Mouse (Mus musculus) megakaryocyte, embryonic 14.5 days (primary cell): ENCODE results near the gene Lypla2. TPM values are rescaled to one million over a fixed set of nuclear protein-coding genes. Genes with fewer than 3 reads are reported as not detected.

ENCODE experiments used
- H3K27me3 ChIP-seq: replicated peaks from 2 replicates; pipeline ENCODE3; 2012; ENCODE audit warnings: inconsistent platforms
- H3K36me3 ChIP-seq: replicated peaks from 2 replicates; pipeline ENCODE3; 2012; ENCODE audit warnings: low read length, inconsistent platforms, mixed read lengths
- H3K4me1 ChIP-seq: 2 replicates; pipeline ENCODE4 v1.6.1; 2012; ENCODE audit warnings: inconsistent platforms
- H3K4me3 ChIP-seq: replicated peaks from 2 replicates; pipeline ENCODE3; 2012; ENCODE audit warnings: moderate library complexity, mild to moderate bottlenecking, inconsistent platforms
- H3K9me3 ChIP-seq: 2 replicates; pipeline ENCODE4 v1.6.1; 2012; ENCODE audit warnings: inconsistent platforms
- FLI1 ChIP-seq: IDR thresholded peaks from 2 replicates; pipeline ENCODE4 v1.6.1; 2012; ENCODE audit warnings: low read length, inconsistent platforms, mixed read lengths
- GATA1 ChIP-seq: IDR thresholded peaks from 3 replicates; pipeline ENCODE4 v1.6.1; 2012; ENCODE audit warnings: mixed read lengths, low read length, inconsistent platforms, borderline replicate concordance
- polyA plus RNA-seq: library from polyadenylated mRNA; stranded (reverse); fragments of >175 nt; gene quantifications from 2 replicates; pipeline ENCODE4 v1.2.3, GENCODE M21; 2012; ENCODE audit warnings: low replicate concordance; ENCODE audit not compliant: insufficient read depth

Lypla2 gene
- polyA plus RNA-seq, 1 experiment, result 295 TPM

- Histone ChIP-seq H3K4me3 (peak overlapping the region; percentile 93), H3K4me1 (peaks cover 75% of the 10 kb centered on the region), H3K9me3 (no peaks in the 10 kb centered on the region), H3K27me3 (no peaks in the 10 kb centered on the region), H3K36me3 (peaks cover 69% of the 10 kb centered on the region)
- no peak for TF ChIP-seq FLI1
- no peak for TF ChIP-seq GATA1
These were observed 735 bp upstream of the Lypla2 start for GRCm38 (mm10) chr4:135972911-135973811.

GRCm38 (mm10) chr4:135971805-135972555 is 446 bp downstream of the Lypla2 start:
- Histone ChIP-seq H3K4me3 (peak overlapping the region; percentile 93), H3K27me3 (no peaks in the 10 kb centered on the region), H3K4me1 (peaks cover 71% of the 10 kb centered on the region), H3K9me3 (no peaks in the 10 kb centered on the region), H3K36me3 (peaks cover 74% of the 10 kb centered on the region)
- no peak for TF ChIP-seq GATA1
- no peak for TF ChIP-seq FLI1

- H3K36me3 ChIP-seq, result peaks cover 74% of the 10 kb centered on the region
- TF ChIP-seq GATA1 (no peak), FLI1 (no peak)
- no peaks in the 10 kb centered on the region for H3K27me3 ChIP-seq
- no peak overlapping the region for H3K4me3 ChIP-seq
- H3K4me1 ChIP-seq, result peaks cover 68% of the 10 kb centered on the region
- no peaks in the 10 kb centered on the region for H3K9me3 ChIP-seq
These were observed 1.8 kb downstream of the Lypla2 start for GRCm38 (mm10) chr4:135970585-135970984.

GRCm38 (mm10) chr4:135969070-135969750 is 3.2 kb downstream of the Lypla2 start:
- Histone ChIP-seq H3K4me1 (peaks cover 74% of the 10 kb centered on the region), H3K4me3 (no peak overlapping the region), H3K27me3 (no peaks in the 10 kb centered on the region), H3K9me3 (no peaks in the 10 kb centered on the region), H3K36me3 (peaks cover 67% of the 10 kb centered on the region)
- TF ChIP-seq GATA1 (no peak), FLI1 (no peak)

- no peaks in the 10 kb centered on the region for H3K9me3 ChIP-seq
- H3K27me3 ChIP-seq, result no peaks in the 10 kb centered on the region
- TF ChIP-seq GATA1 (no peak), FLI1 (no peak)
- peaks cover 60% of the 10 kb centered on the region for H3K36me3 ChIP-seq
- H3K4me1 ChIP-seq, result peaks cover 70% of the 10 kb centered on the region
- H3K4me3 ChIP-seq, result no peak overlapping the region
These were observed 4.1 kb downstream of the Lypla2 start for GRCm38 (mm10) chr4:135968271-135968869.

- Histone ChIP-seq H3K36me3 (peaks cover 64% of the 10 kb centered on the region), H3K9me3 (no peaks in the 10 kb centered on the region), H3K27me3 (no peaks in the 10 kb centered on the region), H3K4me3 (no peak overlapping the region), H3K4me1 (peaks cover 70% of the 10 kb centered on the region)
- TF ChIP-seq GATA1, result no peak
- no peak for TF ChIP-seq FLI1
These were observed 5.2 kb downstream of the Lypla2 start for GRCm38 (mm10) chr4:135967086-135967760.

- no peaks in the 10 kb centered on the region for H3K9me3 ChIP-seq
- TF ChIP-seq FLI1, result no peak
- TF ChIP-seq GATA1, result no peak
- H3K4me3 ChIP-seq, result no peak overlapping the region
- peaks cover 73% of the 10 kb centered on the region for H3K36me3 ChIP-seq
- H3K4me1 ChIP-seq, result peaks cover 70% of the 10 kb centered on the region
- no peaks in the 10 kb centered on the region for H3K27me3 ChIP-seq
These were observed 6.1 kb downstream of the Lypla2 start for GRCm38 (mm10) chr4:135966283-135966682.

- H3K9me3 ChIP-seq, result no peaks in the 10 kb centered on the region
- TF ChIP-seq GATA1 (no peak), FLI1 (no peak)
- peaks cover 77% of the 10 kb centered on the region for H3K36me3 ChIP-seq
- H3K4me1 ChIP-seq, result peaks cover 68% of the 10 kb centered on the region
- H3K27me3 ChIP-seq, result no peaks in the 10 kb centered on the region
- peak overlapping the region; percentile 95 for H3K4me3 ChIP-seq
These were observed 7.3 kb downstream of the Lypla2 start for GRCm38 (mm10) chr4:135965113-135965512.

- peaks cover 63% of the 10 kb centered on the region for H3K4me1 ChIP-seq
- no peaks in the 10 kb centered on the region for H3K27me3 ChIP-seq
- peaks cover 77% of the 10 kb centered on the region for H3K36me3 ChIP-seq
- TF ChIP-seq FLI1 (no peak), GATA1 (no peak)
- peak overlapping the region; percentile 95 for H3K4me3 ChIP-seq
- H3K9me3 ChIP-seq, result no peaks in the 10 kb centered on the region
These were observed 8.0 kb downstream of the Lypla2 start for GRCm38 (mm10) chr4:135964426-135964825.
